Mouse (Mus musculus): ENCODE measurements around the gene Iqgap3. TPM values are rescaled to one million over a fixed set of nuclear protein-coding genes. Genes with fewer than 3 reads are reported as not detected.
A peak's percentile ranks its signal among the peaks of the same experiment; 100 is the strongest.

The Iqgap3 gene
- total RNA-seq (2015) (13.5 and 16.3 TPM in 2 replicates), total RNA-seq (2017) (26.3 and 27.8 TPM in 2 replicates)

DNA sequence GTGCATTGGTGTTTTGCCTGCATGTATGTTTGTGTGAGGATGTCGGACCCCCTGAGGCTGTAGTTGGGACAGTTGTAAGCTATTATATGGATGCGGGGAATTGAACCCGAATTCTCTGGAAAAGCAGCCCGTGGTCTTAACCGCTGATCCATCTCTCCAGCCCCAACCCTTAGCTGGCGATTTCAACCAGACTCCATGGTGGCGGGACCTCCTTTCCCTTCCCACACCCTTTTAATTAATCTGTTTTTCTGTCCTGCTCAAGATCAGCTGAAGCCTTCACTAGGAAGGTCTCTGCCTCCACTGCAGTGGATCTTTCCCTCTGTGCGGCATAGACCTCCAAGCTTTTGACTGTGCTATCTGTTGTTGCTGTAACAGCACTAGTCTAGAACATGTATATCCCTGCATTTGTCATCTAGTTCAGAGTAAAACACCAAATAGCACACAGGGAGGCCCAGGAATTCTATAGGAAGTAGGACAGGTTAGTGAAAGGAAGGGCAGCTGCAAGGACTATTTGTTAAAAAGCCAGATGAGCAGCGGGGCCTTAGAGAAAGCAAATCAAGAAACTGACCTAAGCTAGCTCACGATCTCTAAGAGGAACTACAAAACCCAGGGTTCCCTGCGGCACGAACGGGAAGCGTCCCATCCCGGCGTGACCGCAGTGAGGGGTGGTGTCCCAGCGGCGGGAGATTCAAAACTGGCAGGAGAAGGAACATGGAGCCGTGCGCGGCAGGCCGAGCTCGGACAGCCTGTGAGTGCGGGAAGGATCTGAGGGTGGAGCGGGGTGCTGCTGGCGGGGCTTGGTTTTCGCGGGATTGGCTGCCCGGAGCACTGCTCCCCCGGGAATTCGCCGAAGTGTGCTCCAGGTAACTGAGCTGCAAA is at the start of gene Iqgap3:
Iqgap3 (plus strand) TSS at position 627 of the 879 bp plus-strand sequence.
- ATAC-seq (ENCODE audit: poor library complexity, severe bottlenecking): peak; percentile 99

DNA sequence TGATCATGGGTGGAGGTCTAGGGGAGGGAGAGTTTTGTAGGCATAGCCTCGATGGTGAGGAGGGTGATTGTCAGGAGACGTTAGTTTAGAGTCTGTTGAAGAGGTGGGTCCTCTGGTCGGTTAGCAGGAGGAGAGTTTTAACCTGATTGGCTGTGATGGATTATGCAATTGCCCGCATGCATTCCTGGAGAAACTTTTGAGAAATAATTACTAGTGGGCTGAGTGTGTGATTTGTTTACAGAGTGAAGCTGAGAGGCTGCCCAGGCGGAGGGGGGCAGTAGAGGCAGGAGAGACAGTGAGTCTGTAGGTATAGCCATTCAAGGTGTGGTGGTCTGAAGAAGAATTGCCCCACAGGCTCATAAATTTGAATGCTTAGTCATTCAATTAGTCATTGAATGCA is 48.3 kb upstream of the Iqgap3 start:
- no peak for ATAC-seq (ENCODE audit: poor library complexity, severe bottlenecking)

DNA sequence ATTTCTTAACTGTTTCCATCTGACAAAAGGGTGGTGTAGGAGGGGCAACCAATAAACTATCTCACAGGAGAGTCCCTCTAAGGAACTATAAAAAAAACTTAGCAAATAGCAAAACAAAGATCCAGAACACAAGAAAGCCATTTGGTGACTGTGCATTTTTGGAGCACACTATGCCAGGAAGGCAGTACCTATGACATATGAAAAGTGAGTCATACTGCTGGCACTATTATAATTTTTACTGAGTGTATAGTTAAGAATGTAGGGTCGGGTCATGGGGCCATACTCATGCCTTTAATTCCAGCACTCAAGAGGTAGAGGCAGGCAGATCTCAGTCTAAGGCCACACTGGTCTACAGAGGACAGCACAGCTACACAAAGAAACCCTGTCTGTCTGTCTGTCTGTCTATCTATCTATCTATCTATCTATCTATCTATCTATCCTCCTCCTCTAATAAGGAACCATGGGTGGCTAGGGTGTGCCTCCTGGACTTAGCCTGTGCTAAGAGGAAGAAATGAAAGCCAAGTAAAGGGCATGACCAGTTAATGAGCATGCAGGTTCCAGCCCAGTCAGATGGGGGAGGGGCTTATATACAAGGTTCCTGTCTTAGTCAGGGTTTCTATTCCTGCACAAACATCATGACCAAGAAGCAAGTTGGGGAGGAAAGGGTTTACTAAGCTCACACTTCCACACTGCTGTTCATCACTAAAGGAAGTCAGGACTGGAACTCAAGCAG is 46.0 kb upstream of the Iqgap3 start:
- ATAC-seq (ENCODE audit: poor library complexity, severe bottlenecking): peak; percentile 60; the same call in 1 of the 2 replicates

- peak; percentile 100 for ATAC-seq (ENCODE audit: poor library complexity, severe bottlenecking)
Measured at GRCm38 (mm10) chr3:88042661-88043421, 38.9 kb upstream of the Iqgap3 start, which contains the start of gene Gpatch4. Gene Gpatch4 (plus strand): TSS chr3:88043108.

DNA sequence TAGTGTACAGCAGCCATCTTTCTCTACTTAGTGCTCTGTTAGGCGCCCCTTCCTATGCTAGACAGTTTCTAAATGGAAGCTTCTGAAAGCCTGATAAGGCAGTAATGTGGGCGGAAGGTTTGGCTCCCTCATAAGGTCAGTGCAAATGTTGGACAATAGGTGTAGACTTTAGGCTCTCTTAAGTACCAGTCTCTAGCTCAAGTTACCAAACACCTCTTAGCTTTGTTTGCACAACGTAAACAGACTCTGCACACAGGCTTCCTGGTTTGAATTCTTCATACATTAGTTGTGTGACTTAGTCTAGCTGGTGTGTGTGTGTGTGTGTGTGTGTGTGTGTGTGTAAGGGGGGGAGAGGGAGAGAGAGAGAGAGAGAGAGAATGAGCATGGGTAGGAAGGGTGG is 32.2 kb upstream of the Iqgap3 start:
- ATAC-seq (ENCODE audit: poor library complexity, severe bottlenecking): no peak

- ATAC-seq (ENCODE audit: poor library complexity, severe bottlenecking): no peak
Measured at GRCm38 (mm10) chr3:88057030-88057429, 24.7 kb upstream of the Iqgap3 start.

DNA sequence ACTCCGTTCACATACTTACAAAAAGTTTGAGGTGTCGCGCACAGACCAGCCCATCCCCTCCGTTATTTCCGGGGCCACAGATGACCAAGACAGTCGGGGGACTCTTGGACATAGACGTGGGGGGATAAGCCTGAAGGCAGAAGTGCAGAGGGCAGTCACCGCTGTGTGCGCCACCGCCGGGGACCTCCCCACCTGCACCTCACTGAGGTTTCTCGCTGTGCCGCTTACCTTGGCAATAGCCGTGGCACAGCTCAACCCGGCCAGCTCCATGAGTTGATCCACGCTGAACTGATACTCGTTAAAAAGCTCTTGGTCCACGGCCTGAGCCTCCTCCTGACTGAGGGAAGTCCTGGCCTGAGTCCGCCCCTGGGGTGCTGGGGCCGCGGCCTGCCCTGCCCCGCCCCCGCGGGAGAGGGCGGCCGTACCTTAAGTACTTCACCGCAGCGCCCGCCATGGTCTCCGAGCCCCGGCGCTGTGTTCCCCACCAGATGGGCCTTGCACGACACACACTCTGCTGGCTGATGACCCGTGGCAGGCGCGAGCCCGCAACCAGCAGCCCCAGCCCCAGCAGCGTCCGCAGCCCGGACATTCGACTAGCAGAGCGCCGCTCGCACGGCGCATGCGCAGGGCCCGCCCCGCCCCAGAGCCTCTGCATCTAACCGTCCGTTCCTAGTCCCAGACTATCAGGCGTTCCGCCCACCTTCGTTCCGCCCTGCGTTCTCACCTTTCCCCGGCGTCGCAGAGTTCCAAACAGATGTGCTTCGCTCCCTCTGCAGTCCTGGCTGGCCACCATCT is 23.7 kb upstream of the Iqgap3 start, which contains the start of gene Naxe:
Naxe (minus strand) TSS at position 594 of the 795 bp plus-strand sequence.
- ATAC-seq (ENCODE audit: poor library complexity, severe bottlenecking): peak; percentile 95

DNA sequence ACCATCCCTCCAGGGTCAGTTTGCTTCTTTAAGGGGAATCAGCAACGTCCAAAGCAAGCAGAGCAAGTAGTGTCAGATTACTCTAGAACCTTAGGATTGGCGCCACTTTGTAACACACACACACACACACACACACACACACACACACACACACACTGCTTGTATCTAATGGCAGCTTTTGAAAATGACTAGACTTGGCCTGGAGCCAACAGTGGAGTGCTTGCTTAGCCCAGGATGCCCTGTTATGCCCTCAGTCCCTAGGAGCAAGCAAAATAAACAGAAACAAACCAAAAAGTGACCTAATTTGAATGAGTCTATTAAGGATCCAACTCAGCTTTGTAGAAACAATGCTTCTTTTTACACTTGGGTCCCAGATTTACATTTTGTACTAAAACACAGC is 13.4 kb upstream of the Iqgap3 start:
- ATAC-seq (ENCODE audit: poor library complexity, severe bottlenecking): no peak

GRCm38 (mm10) chr3:88071783-88072182 is 10.0 kb upstream of the Iqgap3 start:
- peak; percentile 94 for ATAC-seq (ENCODE audit: poor library complexity, severe bottlenecking)

GRCm38 (mm10) chr3:88073631-88074030 is 8.1 kb upstream of the Iqgap3 start:
- ATAC-seq (ENCODE audit: poor library complexity, severe bottlenecking): no peak

DNA sequence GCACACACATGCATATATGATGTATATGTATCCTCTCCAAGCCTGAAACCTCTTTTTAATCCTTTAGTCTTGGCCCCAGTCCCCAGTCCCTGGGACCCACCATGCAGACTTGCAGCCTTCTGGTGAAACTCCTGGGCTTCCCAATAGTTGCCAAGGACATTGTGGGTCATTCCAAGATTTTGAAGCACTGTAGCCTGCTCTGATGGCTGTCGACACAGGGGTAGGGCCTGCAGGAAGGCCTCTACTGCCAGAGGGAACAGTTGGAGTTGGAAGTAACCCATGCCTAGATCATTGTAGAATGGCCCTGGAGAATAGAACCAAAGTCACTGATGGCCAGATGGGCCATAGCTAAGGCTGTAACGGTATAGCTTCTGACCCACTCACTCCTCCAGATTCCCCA is 7.4 kb upstream of the Iqgap3 start:
- ATAC-seq (ENCODE audit: poor library complexity, severe bottlenecking): no peak

- no peak for ATAC-seq (ENCODE audit: poor library complexity, severe bottlenecking)
Measured at GRCm38 (mm10) chr3:88074766-88075165, 7.0 kb upstream of the Iqgap3 start.

- peak; percentile 67 for ATAC-seq (ENCODE audit: poor library complexity, severe bottlenecking)
Measured at GRCm38 (mm10) chr3:88077441-88077840, 4.3 kb upstream of the Iqgap3 start.

GRCm38 (mm10) chr3:88078204-88078603 is 3.6 kb upstream of the Iqgap3 start, which contains the start of gene Ttc24:
Gene Ttc24 (minus strand): TSS chr3:88078304.
- no peak for ATAC-seq (ENCODE audit: poor library complexity, severe bottlenecking)

DNA sequence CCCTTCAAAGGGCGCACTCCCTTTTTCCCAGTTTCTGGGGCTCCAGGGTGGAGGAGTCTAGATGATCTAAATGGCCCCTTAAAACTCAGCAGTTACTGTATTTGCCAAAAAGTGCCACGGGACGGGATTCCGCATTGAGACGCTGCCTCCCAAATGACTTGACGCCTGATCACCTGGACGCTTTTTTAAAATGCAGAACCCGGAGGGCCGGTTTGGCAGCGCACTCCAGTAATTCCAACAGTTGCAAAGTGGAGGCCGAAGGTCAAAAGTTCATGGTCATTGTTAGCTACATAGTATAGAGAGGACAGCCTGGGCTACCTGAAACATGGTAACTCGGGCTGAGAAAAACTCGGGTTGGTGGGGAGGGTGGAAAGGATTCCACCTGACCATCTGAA is 450 bp downstream of the Iqgap3 start:
- ATAC-seq (ENCODE audit: poor library complexity, severe bottlenecking): no peak

DNA sequence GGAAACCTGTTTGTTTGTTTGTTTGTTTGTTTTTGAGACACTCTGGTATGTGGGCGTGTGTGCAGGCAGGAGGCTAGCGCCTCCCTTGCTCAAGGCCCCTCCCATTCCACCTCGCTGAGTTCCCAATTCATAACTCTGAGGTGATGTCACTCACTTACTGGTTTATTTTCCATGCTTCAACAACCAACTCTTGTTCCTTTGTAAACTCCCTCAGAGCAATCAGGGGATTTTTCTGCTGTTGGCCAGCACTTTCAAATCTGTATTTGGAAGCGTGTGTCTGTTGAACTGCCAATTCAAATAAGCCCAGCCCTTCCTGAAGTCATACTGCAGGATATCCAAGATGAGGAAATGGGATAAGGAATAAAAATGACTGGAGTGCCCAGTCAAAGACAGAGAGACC is 892 bp downstream of the Iqgap3 start:
- ATAC-seq (ENCODE audit: poor library complexity, severe bottlenecking): peak; percentile 48

- no peak for ATAC-seq (ENCODE audit: poor library complexity, severe bottlenecking)
Measured at GRCm38 (mm10) chr3:88084001-88084400, 2.2 kb downstream of the Iqgap3 start.

DNA sequence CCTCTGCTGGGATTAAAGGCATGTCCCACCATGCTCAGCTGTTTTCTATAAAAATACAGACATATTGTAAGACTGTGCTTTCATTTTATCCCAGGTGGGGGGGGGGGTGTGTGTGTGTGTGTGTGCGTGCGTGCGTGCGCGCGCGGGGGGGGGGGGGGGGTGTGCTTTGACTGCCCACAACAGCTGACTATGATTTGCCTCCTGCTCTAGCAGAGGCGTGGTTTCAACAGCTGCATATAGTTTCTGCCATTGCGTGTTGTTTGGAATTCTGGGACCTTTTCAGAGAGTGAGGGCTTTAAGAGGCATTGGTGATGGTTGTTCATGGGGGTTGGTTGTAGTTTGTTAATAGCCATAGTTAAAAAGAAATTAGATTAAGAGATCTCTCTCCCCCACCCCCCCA is 3.7 kb downstream of the Iqgap3 start:
- ATAC-seq (ENCODE audit: poor library complexity, severe bottlenecking): no peak

DNA sequence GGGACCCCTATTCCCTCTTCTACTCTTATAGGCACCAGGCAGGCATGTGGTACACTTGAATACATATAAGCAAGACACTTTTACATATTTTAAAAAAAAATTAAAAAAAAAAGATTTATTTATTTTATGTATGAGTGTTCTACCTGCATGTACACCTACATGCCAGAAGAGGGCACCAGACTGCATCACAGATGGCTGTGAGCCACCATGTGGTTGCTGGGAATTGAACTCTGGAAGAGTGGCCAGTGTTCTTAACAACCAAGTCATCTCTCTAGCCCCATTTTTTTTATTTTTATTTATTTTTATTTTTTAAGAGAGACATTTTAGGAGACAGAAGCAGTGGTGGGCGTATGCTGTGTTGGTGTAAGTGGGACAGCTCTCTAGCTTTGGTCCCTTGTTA is 5.9 kb downstream of the Iqgap3 start:
- no peak for ATAC-seq (ENCODE audit: poor library complexity, severe bottlenecking)

- ATAC-seq (ENCODE audit: poor library complexity, severe bottlenecking): no peak
Measured at GRCm38 (mm10) chr3:88090106-88090505, 8.3 kb downstream of the Iqgap3 start.
